Mouse (Mus musculus) heart, adult 2 months (tissue): ENCODE results near the gene Lrrc39. TPM values are rescaled to one million over a fixed set of nuclear protein-coding genes. Genes with fewer than 3 reads are reported as not detected.

Experiments
- DNase-seq, 2 experiments: peaks; one replicate each; pipeline ENCODE4 v3.0.0; 2021
- H3K27ac ChIP-seq: fragments of 200-600 bp; 2 replicates; pipeline ENCODE4 v1.8.1; 2022
- H3K27me3 ChIP-seq: fragments of 200-500 bp; 2 replicates; pipeline ENCODE4 v1.6.1; 2012; ENCODE audit warnings: mild to moderate bottlenecking, low read length, inconsistent platforms, mixed read lengths; ENCODE audit not compliant: control insufficient read depth, insufficient read depth
- H3K36me3 ChIP-seq: fragments of 200-500 bp; 2 replicates; pipeline ENCODE4 v1.6.1; 2012; ENCODE audit warnings: low read length, inconsistent platforms; ENCODE audit not compliant: control insufficient read depth, insufficient read depth
- H3K4me1 ChIP-seq: fragments of 200-500 bp; 2 replicates; pipeline ENCODE4 v1.6.1; 2011; ENCODE audit warnings: low read length; ENCODE audit not compliant: control insufficient read depth, insufficient read depth
- H3K4me3 ChIP-seq: fragments of 200-600 bp; 2 replicates; pipeline ENCODE4 v1.8.1; 2022
- H3K79me2 ChIP-seq: fragments of 200-500 bp; replicated peaks from 2 replicates; pipeline ENCODE4 v1.6.1; 2012; ENCODE audit warnings: mild to moderate bottlenecking, inconsistent platforms, low read length, moderate library complexity, mixed read lengths; ENCODE audit not compliant: control insufficient read depth, insufficient read depth
- H3K9ac ChIP-seq: fragments of 200-500 bp; 2 replicates; pipeline ENCODE4 v1.6.1; 2012; ENCODE audit warnings: low read depth, mild to moderate bottlenecking, control low read depth, inconsistent platforms, low read length, mixed read lengths
- CTCF ChIP-seq: fragments of 200-600 bp; IDR thresholded peaks from 2 replicates; pipeline ENCODE4 v1.8.1; 2022; ENCODE audit warnings: antibody characterized with exemption, mild to moderate bottlenecking, moderate library complexity
- EP300 ChIP-seq: fragments of 200-500 bp; IDR thresholded peaks from 2 replicates; pipeline ENCODE4 v1.6.1; 2011; ENCODE audit warnings: low read depth, low read length, control low read depth; ENCODE audit not compliant: insufficient read depth
- POLR2A ChIP-seq: fragments of 200-500 bp; IDR thresholded peaks from 2 replicates; pipeline ENCODE4 v1.6.1; 2011; ENCODE audit warnings: mild to moderate bottlenecking, low read depth, low read length, control low read depth; ENCODE audit not compliant: insufficient read depth
- WGBS: fragments of 180-500 bp; shearing (Covaris S2); methylation state at CpG from one replicate; pipeline ENCODE4 v1.1.7; 2018; 5-methylcytosine and 5-hydroxymethylcytosine counted together
- intact Hi-C: fragments of 180-260 bp; cut with DNase I; formaldehyde crosslinking; loops from one replicate; pipeline ENCODE4 v1.15.1; 2025
- polyA plus RNA-seq: library from polyadenylated mRNA; depleted of rRNA; stranded (reverse); fragments of >200 nt; gene quantifications from 2 replicates; pipeline ENCODE4 v1.2.3, GENCODE M21; 2012
- total RNA-seq, 2 experiments: library from RNA; stranded (reverse); gene quantifications; 2 replicates each; pipeline ENCODE4 v1.2.3; 2021

Gene Lrrc39
- total and polyA plus RNA-seq, 3 experiments = 39.3 to 69.5 (median 64.4) TPM

DNA sequence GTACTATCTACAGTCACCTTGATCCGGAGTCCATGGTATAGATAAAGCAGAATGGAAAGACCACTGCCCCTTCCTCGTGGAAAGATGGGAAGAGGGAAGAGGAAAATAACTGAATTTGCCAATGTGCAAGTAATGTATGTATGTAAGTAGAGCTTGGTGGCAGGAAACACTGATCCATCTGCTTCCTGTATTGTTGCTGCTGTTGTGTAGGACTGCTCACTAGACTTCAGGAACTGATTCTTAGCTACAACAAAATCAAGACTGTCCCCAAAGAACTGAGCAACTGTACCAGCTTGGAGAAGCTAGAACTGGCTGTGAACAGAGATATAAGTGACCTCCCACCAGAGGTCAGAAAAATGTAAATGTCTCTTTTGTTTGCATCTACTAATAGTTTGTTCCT is 7.9 kb downstream of the Lrrc39 start:
- no peak for DNase-seq
- no peak overlapping the region for H3K9ac ChIP-seq
- TF ChIP-seq CTCF = no peak
- TF ChIP-seq EP300 = no peak
- TF ChIP-seq POLR2A = no peak
- 41% methylated on average over 2 of the region's 2 CpGs for WGBS
- no peak overlapping the region for H3K4me3 ChIP-seq
- H3K79me2 ChIP-seq = no peaks in the 10 kb centered on the region
- intact Hi-C loops = loop anchor here (10.0 kb wide), 1 partner anchor 236 kb away; no protein-coding TSS in a partner anchor
- H3K4me1 ChIP-seq = no peaks in the 10 kb centered on the region
- no peaks in the 10 kb centered on the region for H3K27me3 ChIP-seq
- H3K36me3 ChIP-seq = no peaks in the 10 kb centered on the region; the same call in 1 of the 2 replicates
- H3K27ac ChIP-seq = no peak overlapping the region

DNA sequence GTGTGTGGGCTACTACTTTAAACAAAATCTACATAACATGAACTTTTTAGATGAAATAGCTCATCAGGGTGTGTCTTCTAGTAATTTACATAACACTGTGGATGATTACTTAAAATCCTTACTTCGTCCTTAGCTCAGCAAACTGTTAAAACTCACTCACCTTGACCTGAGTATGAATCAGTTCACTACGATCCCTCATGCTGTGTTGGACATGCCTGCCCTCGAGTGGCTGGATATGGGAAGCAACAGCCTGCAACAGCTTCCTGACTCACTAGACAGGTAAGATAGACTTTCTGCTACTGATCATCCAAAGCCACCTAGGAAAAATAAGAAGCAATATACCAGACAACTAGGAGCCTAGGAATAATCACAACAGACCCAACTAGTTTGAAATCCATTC is 14.5 kb downstream of the Lrrc39 start:
- 44% methylated on average over 3 of the region's 3 CpGs for WGBS
- Histone ChIP-seq H3K27ac (no peak overlapping the region), H3K36me3 (no peaks in the 10 kb centered on the region), H3K79me2 (no peaks in the 10 kb centered on the region), H3K4me3 (no peak overlapping the region), H3K4me1 (no peaks in the 10 kb centered on the region), H3K9ac (no peak overlapping the region), H3K27me3 (no peaks in the 10 kb centered on the region)
- intact Hi-C loops = loop anchor here (5.0 to 10.0 kb wide), 2 partner anchors 70 to 242 kb away; partner anchors contain the start of gene Rtca
- TF ChIP-seq EP300 (no peak), CTCF (peak; percentile 57), POLR2A (no peak)
- no peak for DNase-seq

DNA sequence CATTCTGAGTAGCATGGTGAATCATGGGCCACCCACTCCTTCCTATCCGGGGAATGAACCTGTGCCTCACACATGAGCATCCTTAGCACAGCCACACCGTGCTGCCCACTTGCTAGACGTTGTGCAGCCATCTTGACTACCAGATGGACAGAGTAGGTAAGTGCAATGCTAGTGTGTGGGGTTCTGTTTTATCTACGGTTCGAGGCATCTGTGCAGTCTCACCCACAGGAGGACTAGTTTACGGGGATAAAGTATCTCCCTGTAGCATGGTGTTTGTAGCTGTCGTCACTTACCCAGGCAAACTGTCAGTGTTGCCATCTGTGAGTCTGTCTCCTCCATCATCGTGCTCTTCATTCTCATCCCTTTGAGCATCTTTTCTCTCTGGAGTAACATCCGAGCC is 19.4 kb downstream of the Lrrc39 start:
- H3K4me3 ChIP-seq = no peak overlapping the region
- H3K36me3 ChIP-seq = no peaks in the 10 kb centered on the region
- TF ChIP-seq EP300 (no peak), POLR2A (no peak), CTCF (no peak)
- no peaks in the 10 kb centered on the region for H3K79me2 ChIP-seq
- H3K4me1 ChIP-seq = no peaks in the 10 kb centered on the region
- WGBS = 79% methylated on average over 9 of the region's 9 CpGs
- no peaks in the 10 kb centered on the region for H3K27me3 ChIP-seq
- intact Hi-C loops = no loop called here
- no peak overlapping the region for H3K9ac ChIP-seq
- no peak overlapping the region for H3K27ac ChIP-seq
- no peak for DNase-seq

DNA sequence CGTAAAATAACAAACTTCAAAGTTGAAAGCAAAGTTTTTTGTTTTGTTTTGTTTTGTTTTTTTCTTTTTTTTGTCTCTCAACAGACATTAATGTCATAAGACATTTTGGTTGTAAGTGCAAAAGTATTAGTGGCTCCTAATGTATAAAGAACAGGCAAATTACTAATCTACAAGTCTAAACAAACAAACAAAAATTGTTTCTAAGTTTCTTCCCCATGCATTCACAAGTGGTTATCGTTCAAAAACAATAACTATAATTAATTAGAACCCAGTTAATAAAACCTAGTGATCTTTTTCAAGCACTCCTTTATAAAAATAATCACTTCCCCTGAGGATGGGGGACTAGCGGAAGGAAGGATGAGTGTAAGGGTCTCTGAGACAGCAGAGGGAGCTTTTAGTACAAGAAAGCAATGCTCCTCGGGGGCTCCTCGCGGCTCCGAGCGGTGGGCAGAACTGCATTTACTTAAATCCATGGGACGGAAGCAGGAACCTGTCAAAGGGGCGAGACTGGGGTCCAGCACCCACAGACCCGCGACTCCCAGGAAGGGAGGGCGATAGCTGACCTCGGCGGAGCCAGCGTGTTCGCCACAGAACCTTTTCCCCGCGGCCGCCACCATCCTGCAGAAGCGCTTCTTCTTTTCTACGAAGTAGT is 31.4 kb downstream of the Lrrc39 start:
- TF ChIP-seq CTCF (peak; percentile 51), EP300 (no peak), POLR2A (no peak)
- Histone ChIP-seq H3K9ac (peak overlapping the region; percentile 61), H3K4me1 (no peaks in the 10 kb centered on the region), H3K4me3 (peak overlapping the region; percentile 93), H3K27me3 (no peaks in the 10 kb centered on the region), H3K36me3 (no peaks in the 10 kb centered on the region; the same call in 1 of the 2 replicates), H3K79me2 (no peaks in the 10 kb centered on the region), H3K27ac (peak overlapping the region; percentile 88)
- 2% methylated on average over 22 of the region's 22 CpGs for WGBS
- DNase-seq = no peak
- intact Hi-C loops = loop anchor here (2.0 to 10.0 kb wide), 5 partner anchors 69 to 241 kb away; partner anchors contain the start of genes Dbt and Mfsd14a

DNA sequence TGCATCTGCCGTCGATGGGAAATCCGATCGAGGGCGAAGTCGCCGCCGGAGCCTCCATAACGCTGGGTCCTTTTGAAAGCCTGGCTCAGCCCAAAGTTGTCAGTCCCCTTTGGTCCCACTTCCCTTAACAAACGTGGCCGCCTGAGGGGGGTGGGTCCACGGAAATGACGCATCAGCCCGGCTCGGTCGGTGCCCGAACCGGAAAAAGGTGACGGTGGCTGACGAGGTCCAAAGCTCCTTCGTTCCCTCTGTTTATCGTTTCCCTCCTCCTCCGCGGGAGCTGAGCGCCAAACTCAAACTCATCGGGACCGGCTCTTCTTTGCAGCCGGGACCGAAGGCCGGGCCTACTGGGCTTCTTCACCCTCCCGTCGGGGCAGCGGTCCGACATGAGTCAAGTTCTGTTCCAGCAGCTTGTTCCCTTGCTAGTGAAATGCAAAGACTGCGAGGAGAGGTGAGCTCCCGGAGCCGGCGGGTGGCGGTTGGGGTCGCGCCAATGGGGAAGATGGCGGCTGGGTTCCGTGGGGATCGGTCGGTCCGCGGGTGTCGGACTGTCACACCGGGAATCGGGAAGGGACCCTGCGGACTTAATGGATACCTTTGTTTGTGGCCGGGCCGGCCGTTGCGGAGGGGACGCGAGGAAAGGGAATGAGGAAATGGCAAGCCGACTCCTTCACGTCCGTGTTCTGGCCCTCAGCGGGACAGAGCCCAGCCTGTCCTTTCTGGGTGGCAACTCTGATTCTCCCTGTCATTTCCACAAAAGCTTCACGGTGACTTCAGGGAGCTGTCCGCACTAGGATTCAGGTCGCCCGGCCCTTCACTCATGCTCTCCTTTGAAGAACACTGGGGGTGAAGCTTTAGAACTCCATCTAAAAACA is 32.2 kb downstream of the Lrrc39 start, which contains the start of gene Sass6:
TSS of gene Sass6 (plus strand) at position 255 of the 875 bp plus-strand sequence.
- peak within 1 kb of the TSS; percentile 61 for H3K9ac ChIP-seq
- peak within 1 kb of the TSS; percentile 88 for H3K27ac ChIP-seq
- H3K4me3 ChIP-seq = peak within 1 kb of the TSS; percentile 93
- no peaks in the 10 kb centered on the region for H3K27me3 ChIP-seq
- H3K79me2 ChIP-seq = no peaks in the 10 kb centered on the region
- intact Hi-C loops = loop anchor here (1.0 to 10.0 kb wide), 6 partner anchors 68 to 240 kb away; partner anchors contain the start of genes Dbt and Mfsd14a
- DNase-seq = peak; percentile 97 to 99
- no peaks in the 10 kb centered on the region for H3K36me3 ChIP-seq
- WGBS = under 1% methylated on average over 65 of the region's 65 CpGs
- no peaks in the 10 kb centered on the region for H3K4me1 ChIP-seq
- no peak for TF ChIP-seq CTCF
- TF ChIP-seq POLR2A = peak; percentile 78
- peak; percentile 91 for TF ChIP-seq EP300

DNA sequence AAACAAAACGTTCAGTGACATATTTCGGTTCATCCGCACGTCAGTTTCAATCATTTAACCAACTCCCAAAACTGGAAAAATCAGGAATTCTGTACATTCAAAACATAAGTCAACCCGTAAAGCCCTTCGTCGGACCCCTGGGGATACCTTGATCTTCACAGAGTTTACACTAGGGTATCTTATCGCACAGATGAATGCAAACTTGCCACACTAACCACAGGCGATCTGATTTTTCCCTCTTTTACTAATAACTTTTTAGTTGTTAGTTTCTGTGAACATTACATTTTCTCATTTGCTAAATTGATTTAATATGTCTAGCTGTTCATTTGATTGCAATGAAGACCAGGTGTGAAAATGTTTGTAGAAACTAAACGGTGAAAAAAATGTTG is 32.8 kb downstream of the Lrrc39 start:
- intact Hi-C loops = loop anchor here (1.0 to 10.0 kb wide), 6 partner anchors 67 to 239 kb away; partner anchors contain the start of genes Dbt and Mfsd14a
- WGBS = 6% methylated on average over 10 of the region's 10 CpGs
- H3K79me2 ChIP-seq = no peaks in the 10 kb centered on the region
- no peaks in the 10 kb centered on the region for H3K27me3 ChIP-seq
- TF ChIP-seq CTCF (no peak), EP300 (no peak), POLR2A (no peak)
- DNase-seq = no peak
- peak overlapping the region; percentile 93 for H3K4me3 ChIP-seq
- H3K4me1 ChIP-seq = no peaks in the 10 kb centered on the region
- no peak overlapping the region; the same call in 1 of the 2 replicates for H3K27ac ChIP-seq
- H3K36me3 ChIP-seq = no peaks in the 10 kb centered on the region
- H3K9ac ChIP-seq = no peak overlapping the region
